Mouse (Mus musculus): ENCODE measurements around the gene Tle1.

DNA sequence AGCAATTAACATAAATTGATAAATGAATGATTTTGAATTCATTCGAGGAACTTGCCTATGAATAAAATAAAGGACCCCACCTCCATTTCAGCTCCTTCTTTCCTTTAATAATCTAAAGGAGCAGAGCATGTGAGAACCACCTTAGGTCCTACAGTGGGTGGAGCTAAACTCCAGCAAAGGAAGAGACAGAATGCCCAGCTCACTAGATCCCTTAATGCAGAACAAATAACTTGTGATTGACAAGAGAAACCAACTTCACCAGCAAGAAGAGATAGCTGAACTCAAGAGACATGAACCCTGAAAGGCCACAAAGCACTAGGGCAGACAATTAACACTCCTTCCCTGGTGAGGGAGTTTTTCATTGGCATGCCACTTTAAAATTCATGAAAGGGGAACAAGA is 32.5 kb downstream of the Tle1 start:
- TF ChIP-seq CTCF (IDR thresholded peaks at IDR 0.05; ENCODE audit: extremely low read depth, insufficient read length, insufficient replicate concordance, low read depth, low read length) = no peak
- TF ChIP-seq POLR2A (IDR thresholded peaks at IDR 0.05; ENCODE audit: low read depth, low read length) = no peak

All from small intestine, adult 2 months (tissue).